9 mouse cellular contexts compared by ENCODE assay signal in the genomic region with DNA sequence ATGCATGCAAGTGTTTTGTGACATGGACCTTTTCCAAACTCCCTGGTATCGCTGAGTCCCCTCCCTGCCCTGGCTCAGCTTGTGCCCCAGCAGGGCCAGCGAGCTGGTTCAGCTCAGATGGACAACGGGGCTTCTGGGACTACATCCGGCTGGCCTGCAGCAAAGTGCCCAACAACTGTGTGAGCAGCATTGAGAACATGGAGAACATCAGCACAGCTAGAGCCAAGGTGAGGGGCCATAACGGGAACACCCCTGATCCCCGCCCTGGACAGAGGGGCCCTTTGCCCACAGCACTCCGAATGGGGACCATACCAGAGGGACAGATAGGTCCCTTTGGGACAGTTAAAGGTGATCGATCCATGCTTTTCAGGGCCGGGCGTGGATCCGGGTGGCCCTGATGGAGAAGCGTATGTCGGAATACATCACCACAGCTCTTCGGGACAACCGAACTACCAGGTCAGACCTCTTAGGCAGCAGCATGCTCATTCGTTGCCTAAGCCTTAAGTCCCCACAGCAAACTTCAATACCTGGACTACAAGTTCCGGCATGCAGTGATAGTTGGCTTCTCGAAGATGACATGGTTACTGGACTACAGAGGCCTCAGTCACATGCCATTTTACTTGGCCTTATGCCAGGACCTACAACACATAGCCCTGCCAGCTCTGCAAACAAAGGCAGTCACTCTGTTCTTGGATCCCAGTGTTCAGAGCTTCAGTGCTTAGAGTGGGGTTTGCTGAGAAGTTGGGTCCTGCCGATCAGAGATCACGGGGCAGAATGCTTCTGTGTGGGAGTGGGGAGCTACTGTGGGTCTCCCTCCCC. TPM values are rescaled to one million over a fixed set of nuclear protein-coding genes. Genes with fewer than 3 reads are reported as not detected.
DNase-seq lines count a peak whose midpoint lies in the region; ATAC-seq and TF ChIP-seq lines count a peak whose summit lies in the region.
"Had no signal": no experiment of that assay in that cellular context is flagged by ENCODE, and none has a peak within 500 bp of the region (broad histone marks: within the 10 kb centered on the region; RNA-seq: fewer than 3 reads in every experiment).

No protein-coding gene starts in this region.

- DNase-seq in heart, postnatal 10 days = peak; percentile 62 to 72
- no peak for DNase-seq in limb, embryonic 10.5 days (ENCODE audit: low spot score)
- DNase-seq in ovary, postnatal 14 days (ENCODE audit: low spot score) = no peak

- ATAC-seq in heart, embryonic 12.5 days (ENCODE audit: insufficient number of reproducible peaks, low FRiP score) = no peak
- ATAC-seq in midbrain, embryonic 13.5 days = no peak
- no peak for ATAC-seq in midbrain, embryonic 16.5 days
- ATAC-seq in neural tube, embryonic 14.5 days (ENCODE audit: low read depth) = no peak

- H3K4me3 ChIP-seq in heart, embryonic 12.5 days = no peak overlapping the region
- no peak overlapping the region for H3K4me3 ChIP-seq in midbrain, embryonic 13.5 days (replicated peaks)
- H3K4me3 ChIP-seq in midbrain, embryonic 16.5 days (ENCODE audit: low read depth, low read length) = no peak overlapping the region
- H3K4me3 ChIP-seq in cortical plate, adult 2 months (ENCODE audit: insufficient read depth, low read length) = no peak overlapping the region
- no peak overlapping the region for H3K4me3 ChIP-seq in neural tube, embryonic 14.5 days (ENCODE audit: low read depth, low read length)
- H3K4me3 ChIP-seq in limb, embryonic 10.5 days = no peak overlapping the region

- no peak for TF ChIP-seq CTCF in cortical plate, adult 2 months (IDR thresholded peaks at IDR 0.05; ENCODE audit: extremely low read depth, insufficient read depth, low read length)

- H3K4me1 ChIP-seq in heart, embryonic 12.5 days (replicated peaks) = peaks cover 28% of the 10 kb centered on the region
- peaks cover 78% of the 10 kb centered on the region for H3K4me1 ChIP-seq in midbrain, embryonic 13.5 days (replicated peaks)
- H3K4me1 ChIP-seq in midbrain, embryonic 16.5 days (ENCODE audit: control insufficient read depth, insufficient read depth, low read length) = peaks cover 35% of the 10 kb centered on the region
- H3K4me1 ChIP-seq in cortical plate, adult 2 months (ENCODE audit: control insufficient read depth, insufficient read depth, low read length) = peaks cover 6% of the 10 kb centered on the region
- peaks cover 48% of the 10 kb centered on the region for H3K4me1 ChIP-seq in neural tube, embryonic 14.5 days (ENCODE audit: control insufficient read depth, insufficient read depth, low read length)
- peaks cover 38% of the 10 kb centered on the region for H3K4me1 ChIP-seq in limb, embryonic 10.5 days

- intact Hi-C loops in heart, postnatal 10 days (cut with DNase I) = no loop called here

- H3K9me3 ChIP-seq in heart, embryonic 12.5 days (replicated peaks) = no peaks in the 10 kb centered on the region
- no peaks in the 10 kb centered on the region for H3K9me3 ChIP-seq in midbrain, embryonic 13.5 days
- no peaks in the 10 kb centered on the region for H3K9me3 ChIP-seq in midbrain, embryonic 16.5 days (replicated peaks; ENCODE audit: control insufficient read depth, low read length, poor library complexity, severe bottlenecking)
- H3K9me3 ChIP-seq in neural tube, embryonic 14.5 days (ENCODE audit: control insufficient read depth, low read length) = no peaks in the 10 kb centered on the region
- H3K9me3 ChIP-seq in limb, embryonic 10.5 days (replicated peaks) = no peaks in the 10 kb centered on the region

- peaks cover 83% of the 10 kb centered on the region for H3K27me3 ChIP-seq in heart, embryonic 12.5 days (replicated peaks)
- peaks cover 30% of the 10 kb centered on the region for H3K27me3 ChIP-seq in midbrain, embryonic 13.5 days
- H3K27me3 ChIP-seq in midbrain, embryonic 16.5 days (ENCODE audit: control insufficient read depth, insufficient read depth, low read depth, low read length) = no peaks in the 10 kb centered on the region
- no peaks in the 10 kb centered on the region for H3K27me3 ChIP-seq in neural tube, embryonic 14.5 days (ENCODE audit: control insufficient read depth, insufficient read depth, low read length)
- peaks cover 94% of the 10 kb centered on the region for H3K27me3 ChIP-seq in limb, embryonic 10.5 days (ENCODE audit: low read depth, poor library complexity, severe bottlenecking)

- 74% methylated on average over 20 of the region's 20 CpGs for WGBS in heart, embryonic 12.5 days
- WGBS in midbrain, embryonic 13.5 days = 77% methylated on average over 20 of the region's 20 CpGs
- 80% methylated on average over 20 of the region's 20 CpGs for WGBS in midbrain, embryonic 16.5 days
- 80% methylated on average over 20 of the region's 20 CpGs for WGBS in neural tube, embryonic 14.5 days
- WGBS in limb, embryonic 10.5 days = 86% methylated on average over 20 of the region's 20 CpGs

- H3K27ac ChIP-seq in heart, embryonic 12.5 days (ENCODE audit: poor library complexity, severe bottlenecking) = no peak overlapping the region
- H3K27ac ChIP-seq in midbrain, embryonic 13.5 days = no peak overlapping the region
- H3K27ac ChIP-seq in midbrain, embryonic 16.5 days (ENCODE audit: low read length) = no peak overlapping the region
- H3K27ac ChIP-seq in cortical plate, adult 2 months (ENCODE audit: insufficient read depth, low read length) = no peak overlapping the region
- no peak overlapping the region for H3K27ac ChIP-seq in neural tube, embryonic 14.5 days (ENCODE audit: low read depth, low read length)
- H3K27ac ChIP-seq in limb, embryonic 10.5 days = no peak overlapping the region

- TF ChIP-seq POLR2A in cortical plate, adult 2 months (IDR thresholded peaks at IDR 0.05; ENCODE audit: extremely low read depth, insufficient read depth, low read length) = 0 out of 2 replicates have a peak, but pooled peaks have one; percentile 36

- peaks cover 14% of the 10 kb centered on the region for H3K36me3 ChIP-seq in heart, embryonic 12.5 days
- peaks cover 53% of the 10 kb centered on the region for H3K36me3 ChIP-seq in midbrain, embryonic 13.5 days
- H3K36me3 ChIP-seq in midbrain, embryonic 16.5 days (ENCODE audit: control insufficient read depth, insufficient read depth, low read length) = peaks cover 18% of the 10 kb centered on the region
- peaks cover 25% of the 10 kb centered on the region for H3K36me3 ChIP-seq in neural tube, embryonic 14.5 days (ENCODE audit: control insufficient read depth, insufficient read depth, low read length)
- peaks cover 15% of the 10 kb centered on the region for H3K36me3 ChIP-seq in limb, embryonic 10.5 days

- no peak overlapping the region for H3K4me2 ChIP-seq in heart, embryonic 12.5 days
- H3K4me2 ChIP-seq in midbrain, embryonic 13.5 days (replicated peaks) = no peak overlapping the region
- H3K4me2 ChIP-seq in midbrain, embryonic 16.5 days (ENCODE audit: low read length) = no peak overlapping the region
- no peak overlapping the region; the same call in 1 of the 2 replicates for H3K4me2 ChIP-seq in neural tube, embryonic 14.5 days (ENCODE audit: low read depth, low read length)

- no peak overlapping the region for H3K9ac ChIP-seq in heart, embryonic 12.5 days
- 0 out of 2 replicates have a peak overlapping the region, but pooled peaks have one; percentile 16 for H3K9ac ChIP-seq in midbrain, embryonic 13.5 days (replicated peaks)
- no peak overlapping the region; the same call in 1 of the 2 replicates for H3K9ac ChIP-seq in midbrain, embryonic 16.5 days (ENCODE audit: low read depth, low read length)
- 0 out of 2 replicates have a peak overlapping the region, but pooled peaks have one; percentile 21 for H3K9ac ChIP-seq in neural tube, embryonic 14.5 days (replicated peaks; ENCODE audit: low read depth, low read length)

RNA-seq across cellular contexts. Expression of gene Rundc3a, which starts 5.0 kb away (rescaled TPM):
- under 1 TPM; 0.29 to 0.32 TPM for total RNA-seq in heart, postnatal 10 days (2021)
- 1.7 and 1.8 TPM in 2 replicates for polyA plus RNA-seq in heart, embryonic 12.5 days (2016; fragmentation: Nextera tagmentation; extraction: Ambion mirVana)
- polyA plus RNA-seq in midbrain, embryonic 13.5 days (2015; fragmentation: Nextera tagmentation; extraction: Ambion mirVana) = 131 and 153 TPM in 2 replicates
- 151 and 155 TPM in 2 replicates for polyA plus RNA-seq in midbrain, embryonic 16.5 days (2015; fragmentation: Nextera tagmentation; extraction: Ambion mirVana)
- polyA plus RNA-seq in cortical plate, adult 2 months (2012; rRNA removed) = 511 and 558 TPM in 2 replicates
- 97.8 and 115 TPM in 2 replicates for polyA plus RNA-seq in neural tube, embryonic 14.5 days (2014; fragmentation: Nextera tagmentation; extraction: Ambion mirVana)
- 1.2 and 1.3 TPM in 2 replicates for polyA plus RNA-seq in limb, embryonic 10.5 days (2016; fragmentation: Nextera tagmentation; extraction: Ambion mirVana)

RNA-seq across cellular contexts. Expression of gene Slc25a39, which starts 9.5 kb away (rescaled TPM):
- total RNA-seq in heart, postnatal 10 days (2021) = 100 to 1,000 TPM; 155 to 156 TPM
- polyA plus RNA-seq in heart, embryonic 12.5 days (2016; fragmentation: Nextera tagmentation; extraction: Ambion mirVana) = 253 and 260 TPM in 2 replicates
- polyA plus RNA-seq in midbrain, embryonic 13.5 days (2015; fragmentation: Nextera tagmentation; extraction: Ambion mirVana) = 141 and 154 TPM in 2 replicates
- polyA plus RNA-seq in midbrain, embryonic 16.5 days (2015; fragmentation: Nextera tagmentation; extraction: Ambion mirVana) = 144 and 150 TPM in 2 replicates
- polyA plus RNA-seq in cortical plate, adult 2 months (2012; rRNA removed) = 85.9 and 88.4 TPM in 2 replicates
- 141 and 144 TPM in 2 replicates for polyA plus RNA-seq in neural tube, embryonic 14.5 days (2014; fragmentation: Nextera tagmentation; extraction: Ambion mirVana)
- polyA plus RNA-seq in limb, embryonic 10.5 days (2016; fragmentation: Nextera tagmentation; extraction: Ambion mirVana) = 209 and 242 TPM in 2 replicates

RNA-seq across cellular contexts. Expression of gene Grn, which starts 31.9 kb away (rescaled TPM):
- 100 to 1,000 TPM; 189 to 192 TPM for total RNA-seq in heart, postnatal 10 days (2021)
- polyA plus RNA-seq in heart, embryonic 12.5 days (2016; fragmentation: Nextera tagmentation; extraction: Ambion mirVana) = 189 and 191 TPM in 2 replicates
- 57.4 and 61.8 TPM in 2 replicates for polyA plus RNA-seq in midbrain, embryonic 13.5 days (2015; fragmentation: Nextera tagmentation; extraction: Ambion mirVana)
- polyA plus RNA-seq in midbrain, embryonic 16.5 days (2015; fragmentation: Nextera tagmentation; extraction: Ambion mirVana) = 65.2 and 75.8 TPM in 2 replicates
- 64.6 and 67.2 TPM in 2 replicates for polyA plus RNA-seq in cortical plate, adult 2 months (2012; rRNA removed)
- polyA plus RNA-seq in neural tube, embryonic 14.5 days (2014; fragmentation: Nextera tagmentation; extraction: Ambion mirVana) = 43.3 and 68.2 TPM in 2 replicates
- polyA plus RNA-seq in limb, embryonic 10.5 days (2016; fragmentation: Nextera tagmentation; extraction: Ambion mirVana) = 78.5 and 93.2 TPM in 2 replicates

RNA-seq across cellular contexts. Expression of gene Slc4a1, which starts 32.2 kb away (rescaled TPM):
- 10 to 100 TPM in 1 of 2 experiments, 1 to 10 TPM in 1; 3.5 to 13.0 TPM for total RNA-seq in heart, postnatal 10 days (2021)
- polyA plus RNA-seq in heart, embryonic 12.5 days (2016; fragmentation: Nextera tagmentation; extraction: Ambion mirVana) = 114 and 116 TPM in 2 replicates
- polyA plus RNA-seq in midbrain, embryonic 13.5 days (2015; fragmentation: Nextera tagmentation; extraction: Ambion mirVana) = 4.3 and 4.8 TPM in 2 replicates
- polyA plus RNA-seq in midbrain, embryonic 16.5 days (2015; fragmentation: Nextera tagmentation; extraction: Ambion mirVana) = 2.3 and 3.5 TPM in 2 replicates
- 0.02 and 0.04 TPM in 2 replicates for polyA plus RNA-seq in cortical plate, adult 2 months (2012; rRNA removed)
- polyA plus RNA-seq in neural tube, embryonic 14.5 days (2014; fragmentation: Nextera tagmentation; extraction: Ambion mirVana) = 1.6 and 2.4 TPM in 2 replicates
- polyA plus RNA-seq in limb, embryonic 10.5 days (2016; fragmentation: Nextera tagmentation; extraction: Ambion mirVana) = 34.5 and 37.2 TPM in 2 replicates

RNA-seq across cellular contexts. Expression of gene Fam171a2, which starts 49.3 kb away (rescaled TPM):
- 10 to 100 TPM; 20.0 to 23.8 TPM for total RNA-seq in heart, postnatal 10 days (2021)
- polyA plus RNA-seq in heart, embryonic 12.5 days (2016; fragmentation: Nextera tagmentation; extraction: Ambion mirVana) = 4.5 and 5.6 TPM in 2 replicates
- 10.9 and 18.4 TPM in 2 replicates for polyA plus RNA-seq in midbrain, embryonic 13.5 days (2015; fragmentation: Nextera tagmentation; extraction: Ambion mirVana)
- polyA plus RNA-seq in midbrain, embryonic 16.5 days (2015; fragmentation: Nextera tagmentation; extraction: Ambion mirVana) = 18.1 and 20.5 TPM in 2 replicates
- polyA plus RNA-seq in cortical plate, adult 2 months (2012; rRNA removed) = 77.9 and 78.3 TPM in 2 replicates
- polyA plus RNA-seq in neural tube, embryonic 14.5 days (2014; fragmentation: Nextera tagmentation; extraction: Ambion mirVana) = 25.4 and 38.4 TPM in 2 replicates
- polyA plus RNA-seq in limb, embryonic 10.5 days (2016; fragmentation: Nextera tagmentation; extraction: Ambion mirVana) = 3.7 and 4.2 TPM in 2 replicates
- total RNA-seq: CH12.LX had no signal

Comparison
In these comparisons a context has a peak if more than half of its experiments do, and no peak if none do; other contexts are left out.
1. H3K9ac ChIP-seq: peak in midbrain, embryonic 13.5 days (single experiment) and neural tube, embryonic 14.5 days (single experiment); none in heart, embryonic 12.5 days (single experiment) and midbrain, embryonic 16.5 days (single experiment).
2. DNase-seq: peak in heart, postnatal 10 days (2 of 2); none in limb, embryonic 10.5 days (single experiment) and ovary, postnatal 14 days (single experiment).
3. RNA of gene Rundc3a, which starts 5.0 kb away (polyA plus RNA-seq): 511 to 558 TPM in cortical plate, adult 2 months, 131 to 153 TPM in midbrain, embryonic 13.5 days, 151 to 155 TPM in midbrain, embryonic 16.5 days and 97.8 to 115 TPM in neural tube, embryonic 14.5 days; 1.7 to 1.8 TPM in heart, embryonic 12.5 days and 1.2 to 1.3 TPM in limb, embryonic 10.5 days; every median in the first group is over 10 times any median in the second.